Mouse (Mus musculus): ENCODE measurements around the gene Ccdc14. TPM values are rescaled to one million over a fixed set of nuclear protein-coding genes. Genes with fewer than 3 reads are reported as not detected.

Ccdc14 gene
- total and polyA plus RNA-seq, 3 experiments = 1.3 to 2.8 (median 2.4) TPM

GRCm38 (mm10) chr16:34729371-34729770 lies 39.0 kb downstream of the Ccdc14 start:
- TF ChIP-seq POLR2A (IDR thresholded peaks at IDR 0.05; ENCODE audit: insufficient read depth, low read depth, low read length) (no peak), EP300 (IDR thresholded peaks at IDR 0.05; ENCODE audit: insufficient read depth, low read depth, low read length) (no peak), CTCF (IDR thresholded peaks at IDR 0.05) (no peak)
- DNase-seq = no peak
- Histone ChIP-seq H3K79me2 (replicated peaks; ENCODE audit: control insufficient read depth, insufficient read depth, low read length) (no peaks in the 10 kb centered on the region), H3K27me3 (ENCODE audit: control insufficient read depth, insufficient read depth, low read length) (no peaks in the 10 kb centered on the region), H3K4me1 (ENCODE audit: control insufficient read depth, insufficient read depth, low read length) (no peaks in the 10 kb centered on the region), H3K4me3 (no peak overlapping the region), H3K27ac (no peak overlapping the region), H3K9ac (ENCODE audit: low read depth, low read length) (no peak overlapping the region), H3K36me3 (ENCODE audit: control insufficient read depth, insufficient read depth, low read length) (no peaks in the 10 kb centered on the region)
- WGBS = 90% methylated on average over 1 of the region's 1 CpGs
- intact Hi-C loops (cut with DNase I) = no loop called here

GRCm38 (mm10) chr16:34738656-34739233 lies 48.3 kb downstream of the Ccdc14 start:
- intact Hi-C loops (cut with DNase I) = no loop called here
- Histone ChIP-seq H3K9ac (ENCODE audit: low read depth, low read length) (no peak overlapping the region), H3K4me3 (no peak overlapping the region), H3K36me3 (ENCODE audit: control insufficient read depth, insufficient read depth, low read length) (no peaks in the 10 kb centered on the region), H3K4me1 (ENCODE audit: control insufficient read depth, insufficient read depth, low read length) (no peaks in the 10 kb centered on the region), H3K27me3 (ENCODE audit: control insufficient read depth, insufficient read depth, low read length) (no peaks in the 10 kb centered on the region), H3K27ac (no peak overlapping the region), H3K79me2 (replicated peaks; ENCODE audit: control insufficient read depth, insufficient read depth, low read length) (no peaks in the 10 kb centered on the region)
- DNase-seq = no peak
- WGBS = 74% methylated on average over 4 of the region's 4 CpGs
- TF ChIP-seq CTCF (IDR thresholded peaks at IDR 0.05) = no peak

GRCm38 (mm10) chr16:34742930-34743329 lies 52.5 kb downstream of the Ccdc14 start:
- H3K27me3 ChIP-seq (ENCODE audit: control insufficient read depth, insufficient read depth, low read length) = no peaks in the 10 kb centered on the region; the same call in 1 of the 2 replicates
- no peak for DNase-seq
- TF ChIP-seq EP300 (IDR thresholded peaks at IDR 0.05; ENCODE audit: insufficient read depth, low read depth, low read length) (no peak), POLR2A (IDR thresholded peaks at IDR 0.05; ENCODE audit: insufficient read depth, low read depth, low read length) (no peak), CTCF (IDR thresholded peaks at IDR 0.05) (no peak)
- H3K4me3 ChIP-seq = no peak overlapping the region
- 44% methylated on average over 2 of the region's 2 CpGs for WGBS
- intact Hi-C loops (cut with DNase I) = no loop called here
- H3K4me1 ChIP-seq (ENCODE audit: control insufficient read depth, insufficient read depth, low read length) = no peaks in the 10 kb centered on the region
- no peaks in the 10 kb centered on the region for H3K79me2 ChIP-seq (replicated peaks; ENCODE audit: control insufficient read depth, insufficient read depth, low read length)
- H3K9ac ChIP-seq (ENCODE audit: low read depth, low read length) = no peak overlapping the region
- no peak overlapping the region for H3K27ac ChIP-seq
- no peaks in the 10 kb centered on the region for H3K36me3 ChIP-seq (ENCODE audit: control insufficient read depth, insufficient read depth, low read length)

GRCm38 (mm10) chr16:34745065-34745585 lies 54.7 kb downstream of the Ccdc14 start, which contains the start of gene Mylk:
Gene Mylk (plus strand): TSS chr16:34745210.
- peak within 1 kb of the TSS; percentile 28; the same call in 1 of the 2 replicates for H3K4me3 ChIP-seq
- no peak for TF ChIP-seq EP300 (IDR thresholded peaks at IDR 0.05; ENCODE audit: insufficient read depth, low read depth, low read length)
- no peak for TF ChIP-seq CTCF (IDR thresholded peaks at IDR 0.05)
- peak; percentile 72; the same call in 1 of the 2 replicates for TF ChIP-seq POLR2A (IDR thresholded peaks at IDR 0.05; ENCODE audit: insufficient read depth, low read depth, low read length)
- H3K79me2 ChIP-seq (replicated peaks; ENCODE audit: control insufficient read depth, insufficient read depth, low read length) = no peaks in the 10 kb centered on the region
- intact Hi-C loops (cut with DNase I) = no loop called here
- H3K9ac ChIP-seq (ENCODE audit: low read depth, low read length) = peak within 1 kb of the TSS; percentile 35
- H3K36me3 ChIP-seq (ENCODE audit: control insufficient read depth, insufficient read depth, low read length) = no peaks in the 10 kb centered on the region
- peaks cover 2% of the 10 kb centered on the region; the same call in 1 of the 2 replicates for H3K27me3 ChIP-seq (ENCODE audit: control insufficient read depth, insufficient read depth, low read length)
- no peak within 1 kb of the TSS for H3K27ac ChIP-seq
- no peaks in the 10 kb centered on the region for H3K4me1 ChIP-seq (ENCODE audit: control insufficient read depth, insufficient read depth, low read length)
- under 1% methylated on average over 48 of the region's 48 CpGs for WGBS
- peak; percentile 85 to 88 for DNase-seq

- no peaks in the 10 kb centered on the region for H3K4me1 ChIP-seq (ENCODE audit: control insufficient read depth, insufficient read depth, low read length)
- DNase-seq = no peak
- H3K27ac ChIP-seq = no peak overlapping the region
- 44% methylated on average over 11 of the region's 11 CpGs for WGBS
- H3K4me3 ChIP-seq = no peak overlapping the region
- H3K9ac ChIP-seq (ENCODE audit: low read depth, low read length) = no peak overlapping the region
- H3K79me2 ChIP-seq (replicated peaks; ENCODE audit: control insufficient read depth, insufficient read depth, low read length) = no peaks in the 10 kb centered on the region
- peaks cover 2% of the 10 kb centered on the region; the same call in 1 of the 2 replicates for H3K27me3 ChIP-seq (ENCODE audit: control insufficient read depth, insufficient read depth, low read length)
- no peaks in the 10 kb centered on the region for H3K36me3 ChIP-seq (ENCODE audit: control insufficient read depth, insufficient read depth, low read length)
- TF ChIP-seq CTCF (IDR thresholded peaks at IDR 0.05) = no peak
- no peak for TF ChIP-seq EP300 (IDR thresholded peaks at IDR 0.05; ENCODE audit: insufficient read depth, low read depth, low read length)
- TF ChIP-seq POLR2A (IDR thresholded peaks at IDR 0.05; ENCODE audit: insufficient read depth, low read depth, low read length) = no peak
- intact Hi-C loops (cut with DNase I) = no loop called here
Observed at GRCm38 (mm10) chr16:34748081-34748720, 57.8 kb downstream of the Ccdc14 start.

- peaks cover 2% of the 10 kb centered on the region; the same call in 1 of the 2 replicates for H3K27me3 ChIP-seq (ENCODE audit: control insufficient read depth, insufficient read depth, low read length)
- H3K9ac ChIP-seq (ENCODE audit: low read depth, low read length) = no peak overlapping the region
- TF ChIP-seq POLR2A (IDR thresholded peaks at IDR 0.05; ENCODE audit: insufficient read depth, low read depth, low read length) (no peak), CTCF (IDR thresholded peaks at IDR 0.05) (no peak), EP300 (IDR thresholded peaks at IDR 0.05; ENCODE audit: insufficient read depth, low read depth, low read length) (no peak)
- no peak overlapping the region for H3K27ac ChIP-seq
- intact Hi-C loops (cut with DNase I) = no loop called here
- DNase-seq = no peak
- WGBS = 81% methylated on average over 4 of the region's 4 CpGs
- H3K36me3 ChIP-seq (ENCODE audit: control insufficient read depth, insufficient read depth, low read length) = no peaks in the 10 kb centered on the region
- H3K4me1 ChIP-seq (ENCODE audit: control insufficient read depth, insufficient read depth, low read length) = no peaks in the 10 kb centered on the region
- H3K4me3 ChIP-seq = no peak overlapping the region
- no peaks in the 10 kb centered on the region for H3K79me2 ChIP-seq (replicated peaks; ENCODE audit: control insufficient read depth, insufficient read depth, low read length)
Observed at GRCm38 (mm10) chr16:34749536-34749935, 59.1 kb downstream of the Ccdc14 start.

Data from heart, adult 2 months (tissue).